Mouse (Mus musculus): ENCODE data around the gene Ppp1r3d. TPM values are rescaled to one million over a fixed set of nuclear protein-coding genes. Genes with fewer than 3 reads are reported as not detected.

Ppp1r3d gene
- polyA plus RNA-seq, 1 experiment = not detected

- TF ChIP-seq GATA1 (IDR thresholded peaks at IDR 0.05; ENCODE audit: low read length) = no peak
Measured at GRCm38 (mm10) chr2:178423223-178423622, 9.0 kb upstream of the Ppp1r3d start.

GRCm38 (mm10) chr2:178422186-178422585 is 7.9 kb upstream of the Ppp1r3d start:
- TF ChIP-seq GATA1 (IDR thresholded peaks at IDR 0.05; ENCODE audit: low read length) = no peak

GRCm38 (mm10) chr2:178421603-178422002 is 7.3 kb upstream of the Ppp1r3d start:
- no peak for TF ChIP-seq GATA1 (IDR thresholded peaks at IDR 0.05; ENCODE audit: low read length)

- no peak for TF ChIP-seq GATA1 (IDR thresholded peaks at IDR 0.05; ENCODE audit: low read length)
Measured at GRCm38 (mm10) chr2:178420576-178420975, 6.3 kb upstream of the Ppp1r3d start.

- no peak for TF ChIP-seq GATA1 (IDR thresholded peaks at IDR 0.05; ENCODE audit: low read length)
Measured at GRCm38 (mm10) chr2:178416970-178417369, 2.7 kb upstream of the Ppp1r3d start.

- TF ChIP-seq GATA1 (IDR thresholded peaks at IDR 0.05; ENCODE audit: low read length) = no peak
Measured at GRCm38 (mm10) chr2:178416427-178416826, 2.2 kb upstream of the Ppp1r3d start.

- TF ChIP-seq GATA1 (IDR thresholded peaks at IDR 0.05; ENCODE audit: low read length) = no peak
Measured at GRCm38 (mm10) chr2:178415150-178415448, 827 bp upstream of the Ppp1r3d start.

- no peak for TF ChIP-seq GATA1 (IDR thresholded peaks at IDR 0.05; ENCODE audit: low read length)
Measured at GRCm38 (mm10) chr2:178413481-178414260, 601 bp downstream of the Ppp1r3d start.

GRCm38 (mm10) chr2:178413081-178413480 is 1.2 kb downstream of the Ppp1r3d start:
- TF ChIP-seq GATA1 (IDR thresholded peaks at IDR 0.05; ENCODE audit: low read length) = no peak

- TF ChIP-seq GATA1 (IDR thresholded peaks at IDR 0.05; ENCODE audit: low read length) = no peak
Measured at GRCm38 (mm10) chr2:178412598-178412997, 1.7 kb downstream of the Ppp1r3d start.

GRCm38 (mm10) chr2:178410286-178410685 is 4.0 kb downstream of the Ppp1r3d start:
- TF ChIP-seq GATA1 (IDR thresholded peaks at IDR 0.05; ENCODE audit: low read length) = no peak

- no peak for TF ChIP-seq GATA1 (IDR thresholded peaks at IDR 0.05; ENCODE audit: low read length)
Measured at GRCm38 (mm10) chr2:178409024-178409423, 5.2 kb downstream of the Ppp1r3d start.

GRCm38 (mm10) chr2:178407053-178407815 is 7.0 kb downstream of the Ppp1r3d start, which contains the start of gene Sycp2:
TSS of gene Sycp2 (minus strand) at chr2:178407685.
- no peak for TF ChIP-seq GATA1 (IDR thresholded peaks at IDR 0.05; ENCODE audit: low read length)

Other genes with a start within 250 kb of the Ppp1r3d start
- gene Sycp2, start 6.8 kb downstream of the Ppp1r3d start, polyA plus RNA-seq (2012) = not detected in 2 replicates
- not detected in 2 replicates for gene Fam217b, start 52 bp upstream of the Ppp1r3d start, polyA plus RNA-seq (2012)
- not detected in 2 replicates for gene Cdh26, start 16.1 kb upstream of the Ppp1r3d start, polyA plus RNA-seq (2012)

All from G1E-ER4 (cell line).